Mouse (Mus musculus) heart, adult 2 months (tissue): ENCODE results near the gene Raet1e.
"Not testable (repeated sequence)": the region's sequence is repeated elsewhere in the genome, so short reads cannot be mapped to it uniquely, and the experiment has no call there.

ENCODE experiments used
- CTCF ChIP-seq: fragments of 200-600 bp; IDR thresholded peaks from 2 replicates; pipeline ENCODE4 v1.8.1; 2022; ENCODE audit warnings: antibody characterized with exemption, mild to moderate bottlenecking, moderate library complexity
- POLR2A ChIP-seq: fragments of 200-500 bp; IDR thresholded peaks from 2 replicates; pipeline ENCODE4 v1.6.1; 2011; ENCODE audit warnings: mild to moderate bottlenecking, low read depth, low read length, control low read depth; ENCODE audit not compliant: insufficient read depth

GRCm38 (mm10) chr10:22413702-22414494 lies 255.5 kb downstream of the Raet1e start:
- not testable (repeated sequence) for TF ChIP-seq CTCF, POLR2A
